Comparison of ENCODE assay signal across 16 mouse cellular contexts in the genomic region with DNA sequence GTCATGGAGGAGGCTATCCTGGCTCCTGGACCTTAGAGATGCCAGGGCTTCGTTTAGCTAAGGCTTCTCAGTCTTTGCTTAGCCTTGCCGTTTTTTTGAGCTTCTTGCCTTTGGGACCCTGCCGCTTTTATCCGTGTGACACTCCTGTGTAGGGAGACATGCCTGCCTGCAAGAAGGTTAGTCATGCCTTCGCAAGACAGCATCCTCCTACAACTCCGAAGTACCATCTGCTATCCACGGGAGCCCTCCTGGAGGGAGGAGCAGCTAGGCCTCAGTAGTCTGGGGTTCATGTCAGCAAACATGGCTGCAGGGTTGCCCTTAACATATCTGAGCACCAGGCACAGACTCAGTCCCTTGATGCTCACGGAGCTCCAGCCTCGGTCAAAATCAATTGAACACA.
"Had no signal": no experiment of that assay in that cellular context is flagged by ENCODE, and none has a peak within 500 bp of the region (broad histone marks: within the 10 kb centered on the region; RNA-seq: fewer than 3 reads in every experiment).

No protein-coding gene starts in this region.

- H3K9me3 ChIP-seq: neural tube, embryonic 13.5 days; neural tube, embryonic 15.5 days; stomach, embryonic 15.5 days had no signal

- H3K36me3 ChIP-seq: neural tube, embryonic 13.5 days; neural tube, embryonic 15.5 days; stomach, embryonic 15.5 days had no signal

- DNase-seq: retina, postnatal 1 day; right cerebral cortex, adult 18-20 months; right cerebral cortex, postnatal 14 days; right cerebral cortex, postnatal 25 days; right cerebral cortex, postnatal 4 days; spleen, adult 18-20 months; thymus, adult 18-20 months; thymus, adult 2 months; thymus, postnatal 14 days; thymus, postnatal 25 days; thymus, postnatal 36 days; thymus, postnatal 4 days had no signal

- H3K27me3 ChIP-seq: stomach, embryonic 15.5 days had no signal

- H3K4me3 ChIP-seq: neural tube, embryonic 13.5 days; neural tube, embryonic 15.5 days; stomach, embryonic 15.5 days had no signal

- H3K4me2 ChIP-seq: neural tube, embryonic 13.5 days; neural tube, embryonic 15.5 days; stomach, embryonic 15.5 days had no signal

- H3K9ac ChIP-seq: neural tube, embryonic 13.5 days; neural tube, embryonic 15.5 days; stomach, embryonic 15.5 days had no signal

- H3K27ac ChIP-seq: neural tube, embryonic 13.5 days; neural tube, embryonic 15.5 days; stomach, embryonic 15.5 days; stomach, postnatal 0 days had no signal
